Mouse (Mus musculus): ENCODE data around the gene Apeh. TPM values are rescaled to one million over a fixed set of nuclear protein-coding genes. Genes with fewer than 3 reads are reported as not detected.

Apeh gene
- polyA plus RNA-seq, 1 experiment from 2014 or later, result 195 TPM

DNA sequence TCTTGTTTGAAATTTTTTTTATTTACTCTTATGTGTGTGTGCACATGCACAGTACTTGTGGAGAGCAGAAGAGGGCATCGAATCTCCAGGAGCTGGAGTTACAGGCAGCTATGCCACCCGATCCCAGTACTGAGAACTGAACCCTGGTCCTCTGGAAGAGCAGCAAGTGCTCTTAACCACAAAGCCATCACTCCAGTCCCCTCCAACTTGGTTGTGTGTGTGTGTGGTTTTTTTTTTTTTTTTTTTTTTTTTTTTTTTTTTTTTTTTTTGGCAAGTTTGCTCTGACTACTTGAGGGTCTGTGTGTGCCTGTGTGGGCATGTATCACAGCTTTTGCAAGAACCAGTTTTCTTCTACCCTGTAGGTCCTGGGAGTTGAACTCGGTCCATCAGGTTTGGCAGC lies 38.0 kb upstream of the Apeh start:
- no peak overlapping the region for H3K4me3 ChIP-seq (replicated peaks)
- H3K36me3 ChIP-seq, result no peaks in the 10 kb centered on the region
- no peaks in the 10 kb centered on the region for H3K4me1 ChIP-seq (replicated peaks)
- 74% methylated on average over 3 of the region's 3 CpGs for WGBS (ENCODE audit: insufficient replicate concordance)
- H3K27me3 ChIP-seq, result peaks cover 22% of the 10 kb centered on the region
- DNase-seq (no peak), ATAC-seq (ENCODE audit: low read depth) (no peak)
- no peaks in the 10 kb centered on the region for H3K9me3 ChIP-seq (replicated peaks)
- no peak overlapping the region for H3K27ac ChIP-seq
- H3K4me2 ChIP-seq, result no peak overlapping the region
- H3K9ac ChIP-seq, result no peak overlapping the region

DNA sequence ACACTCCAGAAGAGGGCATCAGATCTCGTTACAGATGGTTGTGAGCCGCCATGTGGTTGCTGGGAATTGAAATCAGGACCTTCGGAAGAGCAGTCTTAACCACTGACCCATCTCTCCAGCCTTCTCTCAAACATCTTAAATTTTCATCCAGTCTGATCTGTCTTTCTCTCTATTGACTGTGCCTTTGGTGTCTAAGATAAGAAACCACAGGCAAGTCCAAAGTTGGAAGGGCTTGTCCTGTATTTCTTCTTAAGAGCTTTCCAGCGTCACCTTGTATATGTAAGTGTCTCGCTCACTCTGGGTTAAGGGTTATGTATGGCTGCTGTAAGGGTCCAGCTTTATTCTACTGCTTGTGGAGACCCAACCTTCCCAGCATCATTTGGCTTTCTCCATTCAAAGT lies 37.1 kb upstream of the Apeh start:
- Histone ChIP-seq H3K36me3 (no peaks in the 10 kb centered on the region), H3K9me3 (replicated peaks) (no peaks in the 10 kb centered on the region), H3K27ac (no peak overlapping the region), H3K4me1 (replicated peaks) (no peaks in the 10 kb centered on the region), H3K9ac (no peak overlapping the region), H3K27me3 (peaks cover 13% of the 10 kb centered on the region), H3K4me2 (no peak overlapping the region), H3K4me3 (replicated peaks) (no peak overlapping the region)
- ATAC-seq (ENCODE audit: low read depth), result no peak
- 25% methylated on average over 5 of the region's 5 CpGs for WGBS (ENCODE audit: insufficient replicate concordance)
- no peak for DNase-seq

GRCm38 (mm10) chr9:108129042-108129948 lies 34.9 kb upstream of the Apeh start:
- Histone ChIP-seq H3K9me3 (replicated peaks) (no peaks in the 10 kb centered on the region), H3K27ac (no peak overlapping the region), H3K27me3 (peaks cover 12% of the 10 kb centered on the region), H3K4me3 (replicated peaks) (no peak overlapping the region), H3K4me1 (replicated peaks) (no peaks in the 10 kb centered on the region), H3K36me3 (no peaks in the 10 kb centered on the region), H3K9ac (no peak overlapping the region), H3K4me2 (no peak overlapping the region)
- WGBS (ENCODE audit: insufficient replicate concordance), result 56% methylated on average over 13 of the region's 13 CpGs
- DNase-seq, result no peak
- no peak for ATAC-seq (ENCODE audit: low read depth)

DNA sequence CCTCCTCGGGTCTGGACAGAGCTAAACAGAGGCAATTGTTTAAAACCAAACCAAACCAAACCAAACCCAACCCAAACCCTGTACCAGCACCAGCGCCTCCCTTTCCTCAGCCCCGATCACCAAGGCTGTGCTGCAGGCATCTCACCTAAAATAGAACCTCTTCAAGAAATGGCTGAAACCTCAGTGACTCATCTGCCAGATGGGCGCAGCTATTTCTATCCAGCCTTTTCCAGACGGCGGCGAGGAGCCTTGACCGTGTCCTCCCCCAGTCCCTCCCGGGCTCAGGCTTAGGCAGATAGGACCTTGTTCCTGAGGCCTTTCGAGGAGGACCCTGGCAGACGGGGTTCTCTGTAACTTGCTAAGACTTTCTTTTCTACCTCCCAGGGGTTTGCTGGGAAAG lies 33.8 kb upstream of the Apeh start:
- DNase-seq (no peak), ATAC-seq (ENCODE audit: low read depth) (no peak)
- Histone ChIP-seq H3K4me1 (replicated peaks) (no peaks in the 10 kb centered on the region), H3K4me2 (no peak overlapping the region), H3K36me3 (no peaks in the 10 kb centered on the region), H3K9me3 (replicated peaks) (no peaks in the 10 kb centered on the region), H3K9ac (no peak overlapping the region), H3K27me3 (peaks cover 12% of the 10 kb centered on the region), H3K27ac (no peak overlapping the region), H3K4me3 (replicated peaks) (no peak overlapping the region)
- 72% methylated on average over 11 of the region's 11 CpGs for WGBS (ENCODE audit: insufficient replicate concordance)

GRCm38 (mm10) chr9:108126436-108127180 lies 32.2 kb upstream of the Apeh start:
- DNase-seq (no peak), ATAC-seq (ENCODE audit: low read depth) (no peak)
- Histone ChIP-seq H3K4me3 (replicated peaks) (no peak overlapping the region), H3K27ac (no peak overlapping the region), H3K36me3 (no peaks in the 10 kb centered on the region), H3K4me2 (no peak overlapping the region), H3K9ac (no peak overlapping the region), H3K4me1 (replicated peaks) (no peaks in the 10 kb centered on the region), H3K9me3 (replicated peaks) (no peaks in the 10 kb centered on the region), H3K27me3 (peaks cover 12% of the 10 kb centered on the region)
- WGBS (ENCODE audit: insufficient replicate concordance), result 69% methylated on average over 17 of the region's 17 CpGs

DNA sequence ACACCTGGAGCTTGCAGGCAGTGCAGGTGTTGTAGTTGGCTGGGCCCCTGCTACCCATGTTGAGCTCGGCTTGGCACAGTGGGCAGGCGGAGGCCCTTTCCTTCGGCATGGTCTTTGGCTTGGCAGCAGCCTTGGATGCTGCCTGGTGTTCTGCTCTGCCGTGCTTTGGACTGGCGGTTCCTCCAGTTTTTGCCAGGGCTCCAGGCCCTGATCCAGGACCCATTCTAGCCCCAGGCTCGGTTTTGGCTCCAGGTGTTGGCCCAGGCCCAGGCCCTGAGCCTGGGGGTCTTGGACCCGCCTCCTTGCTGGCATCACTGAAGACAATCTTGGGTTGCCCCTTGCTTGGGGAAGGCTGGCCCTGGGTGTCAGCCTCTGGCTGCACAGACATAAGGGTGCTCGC lies 31.3 kb upstream of the Apeh start:
- H3K9ac ChIP-seq, result no peak overlapping the region
- H3K4me3 ChIP-seq (replicated peaks), result no peak overlapping the region
- H3K4me2 ChIP-seq, result no peak overlapping the region
- DNase-seq, result no peak
- H3K36me3 ChIP-seq, result no peaks in the 10 kb centered on the region
- ATAC-seq (ENCODE audit: low read depth), result no peak
- H3K9me3 ChIP-seq (replicated peaks), result no peaks in the 10 kb centered on the region
- H3K27me3 ChIP-seq, result peaks cover 12% of the 10 kb centered on the region
- H3K4me1 ChIP-seq (replicated peaks), result peaks cover 7% of the 10 kb centered on the region
- 72% methylated on average over 8 of the region's 8 CpGs for WGBS (ENCODE audit: insufficient replicate concordance)
- H3K27ac ChIP-seq, result no peak overlapping the region

GRCm38 (mm10) chr9:108123916-108124315 lies 29.5 kb upstream of the Apeh start:
- no peak for DNase-seq
- 59% methylated on average over 4 of the region's 4 CpGs for WGBS (ENCODE audit: insufficient replicate concordance)
- H3K36me3 ChIP-seq, result no peaks in the 10 kb centered on the region
- ATAC-seq (ENCODE audit: low read depth), result no peak
- H3K4me2 ChIP-seq, result no peak overlapping the region
- H3K9me3 ChIP-seq (replicated peaks), result no peaks in the 10 kb centered on the region
- peaks cover 24% of the 10 kb centered on the region for H3K4me1 ChIP-seq (replicated peaks)
- no peak overlapping the region for H3K27ac ChIP-seq
- no peak overlapping the region for H3K4me3 ChIP-seq (replicated peaks)
- peaks cover 12% of the 10 kb centered on the region for H3K27me3 ChIP-seq
- no peak overlapping the region for H3K9ac ChIP-seq

DNA sequence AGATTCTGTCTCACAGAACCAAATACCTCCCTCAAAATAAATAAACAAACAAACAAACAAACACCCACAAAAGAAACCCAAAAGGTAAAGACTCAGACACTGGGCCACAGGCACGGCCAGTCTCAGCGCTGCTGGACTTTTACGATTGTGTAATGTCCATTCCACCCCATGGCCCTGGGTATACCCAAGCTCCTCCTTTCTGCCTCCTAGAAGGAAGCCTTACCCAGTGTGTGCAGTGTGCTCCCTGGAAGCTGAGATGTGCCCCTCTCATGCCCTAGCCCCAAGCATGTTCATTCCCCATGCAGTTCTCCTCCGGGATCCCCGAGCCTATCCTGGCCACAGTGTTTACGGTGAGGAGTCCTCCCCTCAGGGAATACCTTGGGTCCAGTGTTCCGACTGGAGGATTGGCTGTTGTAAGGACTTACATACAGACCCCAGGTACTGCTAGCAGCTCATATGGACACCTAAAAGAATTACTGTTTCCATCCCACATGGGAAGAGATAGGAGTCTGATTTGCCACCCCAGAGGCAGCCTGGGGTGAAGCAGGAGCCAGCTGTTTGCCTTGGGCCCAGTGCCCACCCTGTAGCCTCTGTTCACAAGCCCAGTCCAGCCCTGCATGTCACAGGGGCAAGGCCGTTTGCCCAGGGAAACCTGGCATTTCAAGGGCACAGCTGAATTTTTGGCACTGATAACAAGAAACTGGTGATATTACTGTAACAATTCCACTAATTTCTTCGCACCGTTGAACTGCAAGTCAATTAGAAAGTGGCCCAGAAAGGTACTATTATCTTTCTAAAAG lies 27.0 kb upstream of the Apeh start:
- Histone ChIP-seq H3K36me3 (no peaks in the 10 kb centered on the region), H3K9me3 (replicated peaks) (no peaks in the 10 kb centered on the region), H3K4me1 (replicated peaks) (peaks cover 24% of the 10 kb centered on the region), H3K27ac (no peak overlapping the region), H3K9ac (no peak overlapping the region), H3K27me3 (no peaks in the 10 kb centered on the region; the same call in 1 of the 2 replicates), H3K4me3 (replicated peaks) (no peak overlapping the region), H3K4me2 (no peak overlapping the region)
- DNase-seq (no peak), ATAC-seq (ENCODE audit: low read depth) (no peak)
- WGBS (ENCODE audit: insufficient replicate concordance), result 79% methylated on average over 10 of the region's 10 CpGs

DNA sequence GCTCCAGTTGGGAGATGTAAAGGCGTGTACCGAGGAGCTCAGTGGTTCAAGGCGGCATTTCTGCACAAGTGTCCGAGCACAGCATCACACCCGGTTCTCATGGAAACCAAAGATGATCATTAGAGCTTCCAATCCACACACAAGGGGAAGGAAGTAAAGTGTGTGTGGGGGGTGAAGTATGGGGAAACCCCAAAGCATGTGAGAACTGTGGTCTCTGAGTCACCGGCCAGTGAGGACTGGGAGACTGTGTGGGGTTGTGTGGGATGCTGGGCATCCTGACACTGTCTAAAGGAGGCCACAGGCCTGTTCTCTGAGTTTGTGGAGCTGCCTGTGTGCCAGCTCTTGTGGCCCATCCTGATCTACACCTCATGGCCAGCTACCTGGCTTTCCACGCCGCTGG lies 26.3 kb upstream of the Apeh start:
- Histone ChIP-seq H3K4me3 (replicated peaks) (no peak overlapping the region), H3K27ac (no peak overlapping the region), H3K36me3 (no peaks in the 10 kb centered on the region), H3K4me2 (no peak overlapping the region), H3K9ac (no peak overlapping the region), H3K9me3 (replicated peaks) (no peaks in the 10 kb centered on the region), H3K27me3 (peaks cover 4% of the 10 kb centered on the region), H3K4me1 (replicated peaks) (peaks cover 24% of the 10 kb centered on the region)
- no peak for ATAC-seq (ENCODE audit: low read depth)
- no peak for DNase-seq
- 68% methylated on average over 8 of the region's 8 CpGs for WGBS (ENCODE audit: insufficient replicate concordance)

GRCm38 (mm10) chr9:108119891-108120411 lies 25.5 kb upstream of the Apeh start:
- no peak for DNase-seq
- Histone ChIP-seq H3K27ac (no peak overlapping the region), H3K9ac (no peak overlapping the region), H3K4me3 (replicated peaks) (no peak overlapping the region), H3K4me2 (no peak overlapping the region), H3K4me1 (replicated peaks) (peaks cover 24% of the 10 kb centered on the region), H3K27me3 (peaks cover 11% of the 10 kb centered on the region), H3K36me3 (no peaks in the 10 kb centered on the region), H3K9me3 (replicated peaks) (no peaks in the 10 kb centered on the region)
- 19% methylated on average over 11 of the region's 11 CpGs for whole genome bisulfite sequencing (ENCODE audit: insufficient replicate concordance)
- ATAC-seq (ENCODE audit: low read depth), result peak; percentile 49; the same call in 1 of the 2 replicates

DNA sequence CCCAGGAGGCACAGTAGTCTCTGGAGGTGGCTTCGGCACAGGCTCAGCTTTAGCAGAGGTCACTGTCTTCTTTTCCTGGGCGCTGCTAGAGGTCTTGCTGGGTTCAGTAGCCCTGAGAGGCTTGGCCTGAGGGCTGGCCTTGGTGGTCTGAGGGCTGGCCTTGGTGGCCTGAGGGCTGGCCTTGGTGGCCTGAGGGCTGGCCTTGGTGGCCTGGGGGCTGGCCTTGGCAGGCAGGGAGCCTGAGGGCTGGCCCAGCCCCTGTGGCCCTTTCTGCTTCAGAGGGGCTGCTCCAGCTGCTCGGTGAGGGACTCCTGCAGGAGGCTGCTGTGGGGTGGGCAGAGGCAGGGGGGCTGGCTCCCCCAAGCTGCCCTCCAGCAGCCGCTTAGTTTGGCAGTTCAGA lies 22.7 kb upstream of the Apeh start:
- WGBS (ENCODE audit: insufficient replicate concordance), result 65% methylated on average over 4 of the region's 4 CpGs
- H3K27ac ChIP-seq, result no peak overlapping the region

More for the DNA sequence above, 22.7 kb upstream of the Apeh start:
- ATAC-seq (ENCODE audit: low read depth), result peak; percentile 27; the same call in 1 of the 2 replicates
- H3K36me3 ChIP-seq, result no peaks in the 10 kb centered on the region
- no peak overlapping the region for H3K4me3 ChIP-seq (replicated peaks)
- H3K4me2 ChIP-seq, result no peak overlapping the region
- no peaks in the 10 kb centered on the region for H3K9me3 ChIP-seq (replicated peaks)
- no peak overlapping the region for H3K9ac ChIP-seq
- DNase-seq, result no peak
- H3K4me1 ChIP-seq (replicated peaks), result peaks cover 24% of the 10 kb centered on the region
- H3K27me3 ChIP-seq, result peaks cover 35% of the 10 kb centered on the region
